8 mouse cellular contexts compared by ENCODE assay signal in the genomic region with DNA sequence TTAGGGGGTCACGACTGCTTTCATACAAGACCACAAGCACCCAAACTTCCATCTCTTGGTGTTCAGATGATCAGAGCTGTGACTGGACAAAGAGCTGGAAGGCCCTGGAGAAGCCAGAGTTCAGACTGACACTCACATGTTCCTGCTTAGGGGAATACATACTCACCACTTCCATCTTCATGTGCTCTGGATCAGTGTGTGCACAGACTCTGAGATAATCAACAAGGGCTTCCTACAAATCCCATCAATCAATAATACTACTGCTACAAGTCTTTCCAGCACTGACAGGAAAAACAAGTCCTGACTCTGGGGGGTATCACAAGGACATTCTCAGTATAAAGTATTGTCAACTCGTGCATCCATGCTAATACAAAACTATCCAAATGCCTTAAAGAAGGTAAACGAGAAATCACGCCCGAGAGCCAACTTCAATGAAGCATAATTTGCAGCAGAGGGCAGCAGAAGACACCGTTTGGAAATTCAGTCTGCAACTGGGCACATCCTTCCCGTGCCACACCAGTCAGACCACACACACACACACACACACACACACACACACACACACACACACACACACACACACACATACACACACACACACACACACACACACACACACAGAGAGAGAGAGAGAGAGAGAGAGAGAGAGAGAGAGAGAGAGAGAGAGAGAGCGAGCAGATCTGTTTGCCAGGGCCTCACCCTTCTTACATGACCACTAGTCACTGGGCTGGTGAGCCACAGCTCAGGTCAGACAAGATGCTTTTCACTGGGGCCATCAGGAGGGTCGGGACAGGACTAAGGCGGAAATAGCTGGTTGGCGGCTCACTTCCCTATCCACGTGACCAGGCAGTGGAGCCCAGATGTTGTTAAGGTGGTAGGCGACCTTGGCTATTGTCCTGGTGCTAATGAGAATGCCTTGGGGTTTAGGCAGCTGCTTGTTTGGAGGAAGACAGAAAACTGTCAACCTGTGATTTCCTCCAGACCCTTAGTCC.
DNase-seq lines count a peak whose midpoint lies in the region; ATAC-seq and TF ChIP-seq lines count a peak whose summit lies in the region.

No protein-coding gene starts in this region.

- H3K27ac ChIP-seq in thymus, adult 2 months (ENCODE audit: control insufficient read depth, insufficient read depth, low read length) = no peak overlapping the region
- no peak overlapping the region for H3K27ac ChIP-seq in embryonic facial prominence, embryonic 11.5 days (replicated peaks; ENCODE audit: low read depth, low read length)
- H3K27ac ChIP-seq in heart, embryonic 14.5 days (replicated peaks in 1 of 2; ENCODE audit: control insufficient read depth in 1 of 2, insufficient read depth in 1 of 2, low read depth in 2 of 2, low read length in 2 of 2) = no peak overlapping the region
- H3K27ac ChIP-seq in lung, embryonic 14.5 days (ENCODE audit: low read depth) = no peak overlapping the region

- H3K36me3 ChIP-seq in thymus, adult 2 months (ENCODE audit: control insufficient read depth, insufficient read depth, low read length) = no peaks in the 10 kb centered on the region
- H3K36me3 ChIP-seq in embryonic facial prominence, embryonic 11.5 days (replicated peaks; ENCODE audit: control insufficient read depth, insufficient read depth, low read depth, low read length) = no peaks in the 10 kb centered on the region
- no peaks in the 10 kb centered on the region for H3K36me3 ChIP-seq in heart, embryonic 14.5 days (ENCODE audit: control insufficient read depth, insufficient read depth, low read length)
- H3K36me3 ChIP-seq in lung, embryonic 14.5 days (ENCODE audit: insufficient read depth) = no peaks in the 10 kb centered on the region

- no peaks in the 10 kb centered on the region for H3K9me3 ChIP-seq in embryonic facial prominence, embryonic 11.5 days (replicated peaks; ENCODE audit: control insufficient read depth, low read length)
- no peaks in the 10 kb centered on the region for H3K9me3 ChIP-seq in heart, embryonic 14.5 days (ENCODE audit: control insufficient read depth, low read length)
- no peaks in the 10 kb centered on the region for H3K9me3 ChIP-seq in lung, embryonic 14.5 days (ENCODE audit: low read depth, low read length)

- H3K9ac ChIP-seq in embryonic facial prominence, embryonic 11.5 days (replicated peaks; ENCODE audit: low read length) = no peak overlapping the region
- 0 out of 2 replicates have a peak overlapping the region, but pooled peaks have one; percentile 8 for H3K9ac ChIP-seq in heart, embryonic 14.5 days (ENCODE audit: low read length)
- H3K9ac ChIP-seq in lung, embryonic 14.5 days = no peak overlapping the region

- peak; percentile 77 for ATAC-seq in embryonic facial prominence, embryonic 11.5 days (replicated peaks; ENCODE audit: insufficient number of reproducible peaks, low FRiP score, low TSS enrichment, low read depth)
- no peak; the same call in 1 of the 2 replicates for ATAC-seq in heart, embryonic 14.5 days (ENCODE audit: insufficient number of reproducible peaks, insufficient read depth, low FRiP score, low read depth)
- ATAC-seq in lung, embryonic 14.5 days (ENCODE audit: insufficient read depth) = peak; percentile 63
- no peak for ATAC-seq in monocyte, adult 5-6 weeks (replicated peaks; ENCODE audit: insufficient number of reproducible peaks, low FRiP score, low TSS enrichment, poor library complexity, severe bottlenecking)

- no peak overlapping the region for H3K4me3 ChIP-seq in thymus, adult 2 months (ENCODE audit: control insufficient read depth, insufficient read depth, low read length)
- H3K4me3 ChIP-seq in embryonic facial prominence, embryonic 11.5 days (ENCODE audit: low read depth, low read length) = no peak overlapping the region
- no peak overlapping the region for H3K4me3 ChIP-seq in heart, embryonic 14.5 days (ENCODE audit: control insufficient read depth in 1 of 2, insufficient read depth in 1 of 2, low read depth in 1 of 2, low read length in 2 of 2)
- H3K4me3 ChIP-seq in lung, embryonic 14.5 days (ENCODE audit: low read depth, low read length) = no peak overlapping the region

- no peak overlapping the region for H3K4me2 ChIP-seq in embryonic facial prominence, embryonic 11.5 days (ENCODE audit: low read depth, low read length)
- no peak overlapping the region for H3K4me2 ChIP-seq in heart, embryonic 14.5 days (ENCODE audit: low read length)
- H3K4me2 ChIP-seq in lung, embryonic 14.5 days = no peak overlapping the region

- 23% methylated on average over 13 of the region's 13 CpGs for WGBS in thymus, adult 2 months
- 32% methylated on average over 13 of the region's 13 CpGs for WGBS in embryonic facial prominence, embryonic 11.5 days
- 30% methylated on average over 13 of the region's 13 CpGs for WGBS in heart, embryonic 14.5 days
- WGBS in lung, embryonic 14.5 days = 29% methylated on average over 13 of the region's 13 CpGs

- no peaks in the 10 kb centered on the region for H3K27me3 ChIP-seq in thymus, adult 2 months (ENCODE audit: control insufficient read depth, insufficient read depth, low read length)
- no peaks in the 10 kb centered on the region for H3K27me3 ChIP-seq in embryonic facial prominence, embryonic 11.5 days (ENCODE audit: control insufficient read depth, insufficient read depth, low read length)
- no peaks in the 10 kb centered on the region for H3K27me3 ChIP-seq in heart, embryonic 14.5 days (ENCODE audit: control insufficient read depth, insufficient read depth, low read length)
- H3K27me3 ChIP-seq in lung, embryonic 14.5 days (ENCODE audit: insufficient read depth, low read length) = no peaks in the 10 kb centered on the region

- TF ChIP-seq CTCF in thymus, adult 2 months (IDR thresholded peaks at IDR 0.05; ENCODE audit: borderline replicate concordance, control insufficient read depth, extremely low read depth, insufficient read depth, low read length, poor library complexity) = no peak
- TF ChIP-seq CTCF in lung, embryonic 14.5 days (IDR thresholded peaks at IDR 0.05; ENCODE audit: low read depth) = peak; percentile 80

- TF ChIP-seq POLR2A in thymus, adult 2 months (IDR thresholded peaks at IDR 0.05; ENCODE audit: control insufficient read depth, extremely low read depth, insufficient read depth, low read length, poor library complexity) = no peak

- DNase-seq in thymus, postnatal 4 days = peak; percentile 9
- DNase-seq in thymus, adult 2 months = no peak
- peak; percentile 64 for DNase-seq in embryonic facial prominence, embryonic 11.5 days (ENCODE audit: low spot score)
- peak; percentile 57 for DNase-seq in kidney, postnatal 14 days
- peak; percentile 85 for DNase-seq in lung, embryonic 14.5 days
- DNase-seq in retina, postnatal 1 day = peak; percentile 53

- no peaks in the 10 kb centered on the region for H3K4me1 ChIP-seq in thymus, adult 2 months (replicated peaks; ENCODE audit: control insufficient read depth, insufficient read depth, low read length)
- H3K4me1 ChIP-seq in embryonic facial prominence, embryonic 11.5 days (ENCODE audit: control insufficient read depth, insufficient read depth, low read length) = no peaks in the 10 kb centered on the region
- peaks cover 3 to 8% of the 10 kb centered on the region in 2 experiments for H3K4me1 ChIP-seq in heart, embryonic 14.5 days (ENCODE audit: control insufficient read depth in 2 of 2, insufficient read depth in 2 of 2, low read length in 2 of 2)
- no peaks in the 10 kb centered on the region for H3K4me1 ChIP-seq in lung, embryonic 14.5 days (ENCODE audit: insufficient read depth)

Comparison
In these comparisons a context has a peak if more than half of its experiments do, and no peak if none do; other contexts are left out.
1. ATAC-seq: peak in embryonic facial prominence, embryonic 11.5 days (single experiment) and lung, embryonic 14.5 days (single experiment); none in heart, embryonic 14.5 days (single experiment) and monocyte, adult 5-6 weeks (single experiment).